Mouse (Mus musculus): ENCODE data around the gene Il2ra.
"Not testable (repeated sequence)": the region's sequence is repeated elsewhere in the genome, so short reads cannot be mapped to it uniquely, and the experiment has no call there.

Gene Il2ra

GRCm38 (mm10) chr2:11642451-11642941, at the start of gene Il2ra:
TSS of gene Il2ra (plus strand) at chr2:11642807.
- DNase-seq (ENCODE audit: low spot score in 2 of 2): no peak

GRCm38 (mm10) chr2:11596690-11597089, 45.9 kb upstream of the Il2ra start:
- DNase-seq (ENCODE audit: low spot score in 2 of 2): no peak

DNA sequence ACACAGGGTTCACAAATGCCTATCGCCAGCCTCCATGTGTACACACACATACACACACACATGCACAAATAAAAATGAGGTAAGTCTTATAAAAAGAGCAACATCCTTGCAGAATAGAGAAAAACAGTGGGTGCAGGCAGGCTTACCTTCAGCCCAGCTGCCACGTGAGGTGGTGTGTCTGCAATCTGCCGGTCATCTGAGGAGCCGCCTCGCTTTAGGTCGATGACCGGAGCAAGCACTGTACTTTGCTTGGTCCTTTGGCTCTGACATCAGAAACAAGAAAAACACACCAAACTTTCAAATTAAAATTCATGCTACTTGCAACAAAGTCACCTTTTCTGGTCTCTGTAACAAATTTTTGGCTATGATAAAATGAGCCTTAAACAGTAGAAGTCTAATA, 44.7 kb upstream of the Il2ra start:
- no peak for DNase-seq (ENCODE audit: low spot score in 2 of 2)

DNA sequence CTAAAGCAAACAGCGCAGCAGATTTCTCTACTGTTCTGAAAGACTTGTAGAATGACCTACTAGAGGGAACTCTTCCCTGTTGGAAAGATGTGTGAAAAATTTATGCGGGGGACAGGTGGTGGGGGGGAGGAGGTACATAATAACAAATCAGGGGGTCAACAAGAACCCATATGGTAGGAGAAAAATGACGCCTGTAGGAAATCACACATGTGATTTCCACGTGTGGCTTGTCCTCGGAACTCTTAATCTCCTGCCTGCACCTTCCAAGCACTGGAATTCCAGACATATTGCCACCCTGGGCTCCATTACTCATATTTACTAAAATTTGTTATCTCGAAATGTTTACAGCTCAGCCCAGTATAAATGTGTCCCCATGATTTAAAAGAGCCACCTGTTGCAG, 40.8 kb upstream of the Il2ra start:
- no peak for DNase-seq (ENCODE audit: low spot score in 2 of 2)

- peak; percentile 92 to 93 for DNase-seq (ENCODE audit: low spot score in 2 of 2)
Observed at GRCm38 (mm10) chr2:11602506-11603489, 39.8 kb upstream of the Il2ra start.

DNA sequence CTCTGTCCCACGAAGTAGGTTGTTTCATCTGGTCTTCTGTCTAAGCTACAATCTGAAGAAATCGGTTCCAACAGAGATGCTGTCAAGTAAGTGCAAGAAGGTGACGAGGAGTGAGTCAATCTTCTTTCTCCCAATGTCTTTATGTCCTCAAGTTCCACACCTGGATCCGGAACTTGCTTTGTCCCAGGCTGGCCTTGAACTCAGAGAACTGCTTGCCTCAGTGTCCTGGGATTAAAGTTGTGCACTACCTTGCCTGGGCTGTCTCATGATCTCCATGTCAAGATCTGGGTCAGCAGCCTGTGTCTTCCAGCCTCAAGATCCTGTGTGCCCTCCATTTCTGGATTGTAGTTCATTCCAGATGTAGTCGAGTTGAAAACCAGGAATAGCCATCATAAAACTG, 38.6 kb upstream of the Il2ra start, which contains the start of gene Rbm17:
Rbm17 (minus strand) TSS at position 101 of the 400 bp plus-strand sequence.
- DNase-seq (ENCODE audit: low spot score in 2 of 2): no peak

- no peak for DNase-seq (ENCODE audit: low spot score in 2 of 2)
Observed at GRCm38 (mm10) chr2:11604911-11605310, 37.7 kb upstream of the Il2ra start.

- DNase-seq (ENCODE audit: low spot score in 2 of 2): not testable (repeated sequence)
Observed at GRCm38 (mm10) chr2:11606718-11607117, 35.9 kb upstream of the Il2ra start.

DNA sequence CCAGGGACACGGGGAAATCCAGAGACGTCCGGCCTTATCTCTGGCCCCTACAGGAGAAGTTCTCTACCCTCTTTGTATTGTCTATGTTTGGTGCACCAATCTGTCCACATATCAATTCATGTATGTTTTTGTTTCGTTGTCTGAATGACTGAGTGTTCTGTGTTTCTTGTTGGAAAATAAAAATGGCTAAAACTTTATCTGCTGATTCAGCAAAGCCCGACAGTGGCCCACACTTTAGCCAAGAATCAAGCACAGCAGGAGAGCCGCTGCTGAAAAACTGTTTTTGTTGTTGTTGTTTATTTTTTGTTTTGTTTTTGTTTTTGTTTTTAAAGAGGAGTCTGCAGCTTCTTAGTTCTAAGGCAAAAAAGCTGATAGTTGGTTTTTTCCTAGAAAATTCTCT, 29.7 kb upstream of the Il2ra start:
- DNase-seq (ENCODE audit: low spot score in 2 of 2): not testable (repeated sequence)

- DNase-seq (ENCODE audit: low spot score in 2 of 2): no peak
Observed at GRCm38 (mm10) chr2:11616846-11617245, 25.8 kb upstream of the Il2ra start.

DNA sequence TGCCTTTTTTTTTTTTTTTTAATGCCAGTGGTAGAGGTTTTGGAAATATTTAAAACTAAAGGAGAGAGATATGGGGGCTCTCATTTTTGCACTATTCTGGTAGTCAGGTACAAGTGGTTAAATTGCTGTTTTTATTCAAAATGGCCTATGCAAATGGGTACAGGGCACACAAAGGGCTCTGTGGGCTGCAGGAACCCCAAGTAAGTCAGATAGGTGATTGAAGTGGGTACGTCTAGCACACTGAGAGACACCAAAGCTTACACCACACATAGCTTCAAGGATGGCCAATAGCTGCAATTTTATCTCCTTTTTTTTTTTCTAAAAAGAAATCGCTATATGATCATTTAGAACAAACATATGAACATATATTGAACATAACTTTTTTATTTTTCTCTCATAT, 23.0 kb upstream of the Il2ra start:
- DNase-seq (ENCODE audit: low spot score in 2 of 2): no peak

GRCm38 (mm10) chr2:11623173-11623572, 19.4 kb upstream of the Il2ra start:
- DNase-seq (ENCODE audit: low spot score in 2 of 2): no peak

- no peak for DNase-seq (ENCODE audit: low spot score in 2 of 2)
Observed at GRCm38 (mm10) chr2:11623726-11624125, 18.9 kb upstream of the Il2ra start.

GRCm38 (mm10) chr2:11625890-11626289, 16.7 kb upstream of the Il2ra start, which contains the start of gene Gm17490:
TSS of gene Gm17490 (minus strand) at chr2:11626264.
- DNase-seq (ENCODE audit: low spot score in 2 of 2): no peak

DNA sequence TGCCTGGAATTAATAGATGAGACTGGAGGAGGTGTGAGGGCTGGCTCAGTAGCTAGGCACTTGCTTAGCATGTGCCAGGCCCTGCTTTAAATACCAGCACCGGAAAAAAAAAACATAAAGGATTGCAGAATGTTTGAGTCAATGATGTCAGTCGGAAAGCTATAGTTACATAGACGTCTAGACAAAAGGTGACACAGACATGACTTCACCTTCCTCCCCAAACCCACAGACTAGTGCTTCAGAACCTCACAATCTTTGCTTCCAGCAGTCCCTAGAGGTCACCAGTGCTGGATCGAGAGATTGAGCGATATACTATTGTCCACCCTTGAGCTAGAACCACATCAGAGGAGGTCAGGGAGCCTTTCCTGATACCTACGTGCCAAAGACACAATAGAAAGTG, 7.6 kb upstream of the Il2ra start:
- no peak for DNase-seq (ENCODE audit: low spot score in 2 of 2)

- DNase-seq (ENCODE audit: low spot score in 2 of 2): no peak
Observed at GRCm38 (mm10) chr2:11635471-11636137, 7.0 kb upstream of the Il2ra start.

- no peak for DNase-seq (ENCODE audit: low spot score in 2 of 2)
Observed at GRCm38 (mm10) chr2:11636138-11636480, 6.5 kb upstream of the Il2ra start.

GRCm38 (mm10) chr2:11637115-11637514, 5.5 kb upstream of the Il2ra start:
- DNase-seq (ENCODE audit: low spot score in 2 of 2): no peak

DNA sequence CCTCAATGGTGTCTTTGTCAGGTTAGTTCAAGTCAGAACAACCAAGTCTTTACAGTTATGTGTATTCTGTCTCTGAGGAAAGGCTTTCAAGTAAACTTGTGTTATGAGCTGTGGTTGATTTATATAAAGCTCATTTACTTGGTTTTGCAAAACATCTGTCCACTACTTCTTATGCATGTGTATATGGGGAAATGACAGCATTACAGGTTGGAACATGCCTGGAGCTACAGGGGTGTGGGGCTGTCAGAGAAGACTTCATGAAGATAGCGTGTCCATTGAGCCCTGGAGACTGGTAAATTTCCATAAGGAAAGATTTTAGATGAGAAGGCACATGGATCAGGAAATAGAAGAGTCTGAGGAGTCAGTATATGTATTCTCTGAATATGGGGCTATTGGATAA, 1.4 kb downstream of the Il2ra start:
- no peak for DNase-seq (ENCODE audit: low spot score in 2 of 2)

DNA sequence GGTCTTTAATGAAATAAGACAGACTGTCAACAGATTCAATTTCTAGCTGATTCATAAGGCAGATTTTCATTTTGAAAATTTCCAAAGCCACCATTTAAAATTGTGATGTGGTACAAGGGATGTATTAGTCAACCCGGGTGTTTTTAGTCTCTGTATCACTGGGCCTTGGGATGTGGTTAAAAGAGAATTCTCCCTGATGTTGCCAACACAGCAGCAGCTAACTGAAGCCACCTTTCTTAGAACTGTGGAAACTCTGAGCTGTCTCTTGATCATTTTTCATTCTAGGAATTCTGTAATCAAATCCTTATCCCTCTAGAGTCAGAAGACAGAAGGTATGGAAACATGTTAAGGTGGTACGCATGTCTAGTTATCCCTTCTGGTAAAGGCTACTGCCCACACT, 2.7 kb downstream of the Il2ra start:
- DNase-seq (ENCODE audit: low spot score in 2 of 2): no peak

GRCm38 (mm10) chr2:11651476-11651875, 8.9 kb downstream of the Il2ra start:
- DNase-seq (ENCODE audit: low spot score in 2 of 2): no peak

- DNase-seq (ENCODE audit: low spot score in 2 of 2): no peak
Observed at GRCm38 (mm10) chr2:11652196-11652595, 9.6 kb downstream of the Il2ra start.

DNA sequence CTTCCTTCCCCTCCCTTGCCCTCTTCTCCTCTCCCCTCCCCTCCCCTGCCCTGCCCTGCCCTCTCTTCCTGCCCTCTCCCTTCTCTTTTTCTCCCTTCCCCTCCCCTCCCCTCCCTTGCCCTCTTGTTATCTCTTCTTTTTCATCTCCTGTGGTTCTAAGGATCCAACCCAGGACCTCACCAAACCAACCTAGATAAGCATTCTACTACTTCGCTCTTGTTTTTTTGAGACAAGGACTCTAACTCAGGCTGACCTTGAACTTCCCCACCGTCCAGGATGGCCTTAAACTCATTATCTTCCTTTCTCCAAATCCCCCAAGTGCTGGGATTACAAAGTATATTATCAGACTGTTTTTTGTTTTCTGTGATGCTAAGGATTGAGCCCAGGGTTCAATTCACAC, 10.2 kb downstream of the Il2ra start:
- DNase-seq (ENCODE audit: low spot score in 2 of 2): no peak
